Mouse (Mus musculus): Measurements from ENCODE around the gene Cuta. TPM values are rescaled to one million over a fixed set of nuclear protein-coding genes. Genes with fewer than 3 reads are reported as not detected.

Cuta gene
- total RNA-seq, 1 experiment from 2014 or later, result 132 TPM

- peak; percentile 56 for DNase-seq
Observed at GRCm38 (mm10) chr17:26956309-26956708, 16.9 kb upstream of the Cuta start.

DNA sequence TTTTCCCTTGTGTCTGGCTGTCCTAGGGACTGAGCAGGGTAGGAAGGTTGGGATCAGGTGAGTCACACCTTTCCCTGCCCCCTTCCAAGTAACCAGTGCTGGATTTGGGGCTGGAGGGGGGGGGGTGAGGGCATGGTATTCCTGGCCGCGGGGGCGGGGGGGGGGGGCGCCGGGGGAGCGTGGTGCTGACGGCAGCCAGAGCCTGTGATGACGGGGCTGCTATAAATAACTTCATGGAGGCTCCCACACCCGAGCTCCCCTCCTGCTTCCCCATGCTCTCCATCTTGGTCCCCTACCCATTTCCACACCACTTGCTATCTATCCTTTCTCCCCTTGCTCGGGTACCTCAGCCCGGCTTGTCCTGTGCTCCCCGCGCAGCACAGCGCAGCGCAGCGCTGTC is 14.4 kb upstream of the Cuta start:
- no peak for DNase-seq

DNA sequence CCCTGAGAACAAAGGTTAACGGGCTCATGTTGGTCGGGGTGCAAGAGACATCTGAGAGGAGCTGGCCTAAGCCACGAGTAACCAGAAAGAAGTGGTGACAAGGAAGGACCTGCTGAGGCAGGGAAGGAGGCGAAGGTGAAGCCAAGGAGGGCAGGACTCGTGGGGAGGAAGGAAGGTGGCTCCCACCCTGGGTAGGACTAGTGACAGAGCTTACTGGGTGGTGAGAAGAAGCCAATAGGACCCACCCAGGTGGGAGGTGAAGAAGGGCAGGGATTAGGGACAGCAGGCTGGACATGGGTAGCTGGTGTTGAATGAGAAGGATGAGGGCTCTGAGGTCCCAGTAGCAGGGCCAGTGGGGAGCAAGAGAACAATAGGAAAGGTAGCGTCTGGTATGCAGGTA is 13.8 kb upstream of the Cuta start:
- DNase-seq, result no peak

DNA sequence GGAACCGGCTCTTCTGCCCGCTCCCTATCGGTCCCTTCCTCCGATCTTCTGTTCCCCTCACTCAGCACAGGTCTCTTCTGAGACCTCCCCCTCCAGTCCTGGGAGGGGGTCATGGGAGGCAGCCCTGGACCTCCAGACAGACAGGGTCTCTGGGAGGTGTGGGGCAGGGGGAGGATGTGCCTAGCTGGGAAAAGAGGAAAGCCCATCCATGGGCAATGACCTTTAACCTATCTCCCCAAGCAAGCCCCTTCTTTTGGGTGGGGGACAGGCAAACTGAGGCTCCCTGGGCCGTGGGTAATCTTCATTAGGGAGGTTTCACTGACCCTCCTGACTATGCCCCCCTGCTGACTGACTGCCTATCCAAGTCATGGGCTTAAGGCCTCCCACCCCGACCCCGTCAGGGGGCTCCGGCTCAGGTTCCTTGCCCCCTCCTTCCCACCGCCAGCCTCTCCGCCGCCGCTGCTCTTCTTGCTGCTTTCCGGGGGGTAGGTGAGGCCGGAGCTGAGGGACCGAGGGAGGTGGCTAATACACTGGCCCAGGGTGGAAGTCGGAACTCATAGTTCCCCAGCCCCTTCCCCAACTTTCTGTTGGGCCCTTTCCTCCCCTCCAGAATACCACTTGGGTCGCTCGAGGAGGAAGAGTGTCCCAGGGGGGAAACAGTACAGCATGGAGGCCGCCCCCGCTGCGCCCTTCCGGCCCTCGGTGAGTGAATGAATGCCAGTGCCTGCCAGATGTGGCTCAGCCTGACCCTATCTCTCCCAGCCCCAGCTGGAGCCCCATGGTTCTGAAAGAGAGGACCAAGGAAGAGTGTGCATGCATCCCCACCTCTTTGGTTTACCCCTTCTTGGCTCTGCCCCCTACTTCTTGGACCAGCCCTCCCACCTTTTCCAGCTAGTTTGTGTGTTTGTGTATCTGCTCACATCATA is 12.8 kb upstream of the Cuta start:
- DNase-seq, result no peak

- peak; percentile 92 for DNase-seq
Observed at GRCm38 (mm10) chr17:26951406-26951805, 12.0 kb upstream of the Cuta start.

GRCm38 (mm10) chr17:26950560-26951288 is 11.4 kb upstream of the Cuta start:
- DNase-seq, result no peak

DNA sequence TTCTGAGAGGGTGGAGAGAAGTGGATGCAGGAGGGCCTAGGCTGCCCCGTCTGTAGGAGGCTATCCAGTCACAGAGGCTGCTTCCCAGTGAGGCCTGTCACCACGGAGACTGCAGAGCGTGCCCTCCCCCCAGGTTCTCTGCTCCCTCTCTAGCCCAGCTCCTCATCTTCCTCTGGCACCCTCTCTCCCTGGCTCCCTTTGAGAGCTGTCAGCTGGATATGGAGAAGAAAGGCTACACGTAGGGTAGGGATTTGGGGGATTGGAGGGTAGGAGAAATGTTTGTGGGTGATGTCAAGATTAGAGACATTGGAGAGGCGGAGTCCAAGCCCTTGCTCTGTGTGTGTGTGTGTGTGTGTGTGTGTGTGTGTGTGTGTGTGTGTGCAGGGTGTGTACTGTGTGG is 10.5 kb upstream of the Cuta start:
- no peak for DNase-seq

DNA sequence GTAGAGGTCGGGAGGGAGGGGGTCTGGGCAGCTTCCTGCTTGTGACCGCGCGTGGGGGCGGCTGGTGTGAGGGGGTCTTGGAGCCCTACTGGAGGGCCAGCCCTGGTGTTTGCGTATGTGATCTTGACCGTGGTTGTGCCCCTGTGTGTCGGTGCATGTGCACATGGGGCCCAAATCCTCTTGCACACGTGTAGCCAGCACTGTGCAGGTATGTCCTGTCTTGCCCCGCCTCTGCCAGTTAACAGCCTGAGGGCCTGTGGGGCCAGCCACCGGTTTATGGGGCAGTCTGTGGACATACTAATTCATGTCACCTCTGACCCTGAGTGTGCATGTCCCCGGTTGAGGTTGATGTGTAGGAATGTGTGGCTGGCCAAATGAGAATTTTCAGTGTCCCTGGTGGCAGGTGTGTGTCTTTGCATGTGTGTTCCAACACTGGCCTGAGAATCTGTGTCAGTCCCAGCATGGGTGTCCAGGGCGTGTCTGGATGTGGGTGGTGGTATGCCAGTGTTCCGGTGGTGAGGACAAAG is 9.7 kb upstream of the Cuta start:
- DNase-seq, result no peak

GRCm38 (mm10) chr17:26948316-26949050 is 9.1 kb upstream of the Cuta start:
- DNase-seq, result peak; percentile 80

DNA sequence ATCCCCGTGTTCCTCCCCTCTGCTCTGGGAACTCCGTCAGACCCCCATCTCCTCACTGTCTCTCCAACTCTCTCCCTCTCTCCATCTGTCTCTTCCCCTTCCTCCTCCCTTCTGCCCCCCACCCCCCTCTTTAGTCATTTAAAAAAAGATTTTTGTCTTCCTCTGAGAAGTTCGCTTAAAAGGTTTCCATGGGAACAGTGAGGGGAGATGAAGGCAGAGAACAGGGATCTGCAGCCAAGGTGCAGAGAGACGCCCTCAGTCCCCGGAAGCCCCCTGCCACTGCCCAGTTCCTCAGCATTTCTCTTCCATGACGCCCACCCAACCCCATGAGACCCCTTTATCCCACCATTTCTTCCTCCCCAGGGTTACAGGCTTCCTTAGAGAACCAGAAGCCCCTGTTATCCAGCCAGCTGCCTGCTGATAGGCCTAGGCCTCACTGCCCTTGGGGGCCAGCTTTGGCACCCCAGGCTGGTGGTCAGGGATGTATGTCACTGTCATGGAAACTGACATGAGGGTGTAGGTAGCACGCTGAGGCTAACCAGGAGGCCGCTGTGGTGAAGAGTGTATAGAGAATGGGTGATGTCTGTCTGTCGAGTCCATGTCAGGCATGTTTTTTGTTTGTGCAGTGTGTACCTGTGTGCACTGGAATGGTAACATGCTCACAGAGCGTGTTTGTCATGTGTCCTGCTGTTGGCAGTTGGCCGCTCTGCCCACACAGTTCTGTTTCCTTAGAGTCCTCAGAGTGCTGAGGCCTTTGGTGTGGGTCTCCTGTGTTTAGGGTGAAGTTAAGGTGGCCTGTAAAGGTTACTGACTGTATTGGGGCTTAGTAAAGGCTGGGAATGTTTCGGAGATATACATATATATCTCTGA is 8.1 kb upstream of the Cuta start:
- no peak for DNase-seq

DNA sequence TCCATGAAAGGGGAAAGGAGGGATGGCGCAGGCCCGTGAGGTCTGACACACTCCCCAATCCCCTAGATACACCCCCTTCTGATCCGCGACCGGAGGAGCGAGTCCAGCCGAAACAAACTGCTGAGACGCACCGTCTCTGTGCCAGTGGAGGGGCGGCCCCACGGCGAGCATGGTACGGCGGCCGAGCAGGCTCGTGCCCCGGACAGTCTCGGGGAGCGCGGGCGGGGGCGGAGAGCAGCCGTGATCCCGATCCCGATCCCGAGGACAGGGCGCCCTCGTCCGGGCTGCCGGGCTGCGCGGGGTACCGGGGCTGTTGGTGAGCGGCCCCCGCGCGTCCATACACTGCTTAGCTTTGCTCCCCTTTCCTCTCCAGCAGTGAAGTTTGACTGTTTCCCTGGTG is 7.2 kb upstream of the Cuta start:
- DNase-seq, result peak; percentile 94

DNA sequence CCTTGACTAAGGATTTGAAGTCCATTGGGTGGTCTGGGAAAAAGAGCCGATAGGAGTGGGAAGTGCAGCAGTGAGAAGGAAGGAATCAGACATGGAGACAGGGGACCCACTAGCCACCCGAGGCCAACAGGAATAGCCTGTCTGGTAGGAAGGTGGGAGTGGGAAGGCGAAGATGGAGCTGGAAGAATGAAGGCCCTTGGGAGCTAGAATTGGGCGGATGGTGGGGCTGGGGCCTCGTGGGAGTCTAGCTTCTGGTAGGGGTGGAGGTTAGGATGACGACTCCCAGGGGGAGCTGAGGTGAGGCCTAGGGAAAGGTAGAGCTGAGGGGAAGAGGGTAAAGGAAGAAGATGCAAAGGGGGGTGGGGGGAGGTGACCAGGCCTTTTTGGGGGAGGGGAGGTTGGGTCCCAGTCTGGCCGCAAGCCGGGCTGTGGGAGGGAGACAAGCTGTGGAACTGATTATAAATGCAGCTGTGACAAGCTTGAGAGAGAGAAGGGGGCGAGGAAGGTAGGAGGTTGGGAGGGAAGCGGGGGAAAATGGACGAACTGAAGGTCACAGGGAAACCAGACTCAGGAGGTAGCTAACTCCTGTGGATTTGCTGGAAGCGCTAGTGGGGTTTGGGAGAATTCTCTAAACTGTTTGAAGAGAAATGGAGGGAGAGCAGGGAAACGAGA is 6.6 kb upstream of the Cuta start:
- DNase-seq, result no peak

- DNase-seq, result no peak
Observed at GRCm38 (mm10) chr17:26941841-26942570, 2.6 kb upstream of the Cuta start.

GRCm38 (mm10) chr17:26941031-26941789 is 1.8 kb upstream of the Cuta start, which contains the start of gene Syngap1:
TSS of gene Syngap1 (plus strand) at chr17:26941253.
- DNase-seq, result peak; percentile 60

DNA sequence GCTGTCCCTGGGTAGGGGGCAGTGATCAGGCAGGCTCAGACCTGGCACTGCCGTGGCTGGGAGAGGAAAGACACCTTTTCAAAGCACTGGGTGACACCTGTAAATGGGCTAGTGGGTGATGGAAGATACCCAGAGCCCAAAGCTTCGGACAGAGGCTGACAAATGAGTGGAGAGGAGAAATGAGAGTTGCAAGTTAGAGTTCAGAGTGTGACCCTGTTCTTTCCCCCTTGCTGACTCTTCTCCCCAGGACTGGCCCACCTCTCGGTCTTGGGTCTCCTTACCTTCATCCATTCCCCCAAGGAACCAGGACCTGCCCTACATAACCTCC is 568 bp upstream of the Cuta start:
- DNase-seq, result no peak

- DNase-seq, result peak; percentile 48
Observed at GRCm38 (mm10) chr17:26938731-26939130, 638 bp downstream of the Cuta start.

- no peak for DNase-seq
Observed at GRCm38 (mm10) chr17:26937883-26938695, 1.3 kb downstream of the Cuta start.

DNA sequence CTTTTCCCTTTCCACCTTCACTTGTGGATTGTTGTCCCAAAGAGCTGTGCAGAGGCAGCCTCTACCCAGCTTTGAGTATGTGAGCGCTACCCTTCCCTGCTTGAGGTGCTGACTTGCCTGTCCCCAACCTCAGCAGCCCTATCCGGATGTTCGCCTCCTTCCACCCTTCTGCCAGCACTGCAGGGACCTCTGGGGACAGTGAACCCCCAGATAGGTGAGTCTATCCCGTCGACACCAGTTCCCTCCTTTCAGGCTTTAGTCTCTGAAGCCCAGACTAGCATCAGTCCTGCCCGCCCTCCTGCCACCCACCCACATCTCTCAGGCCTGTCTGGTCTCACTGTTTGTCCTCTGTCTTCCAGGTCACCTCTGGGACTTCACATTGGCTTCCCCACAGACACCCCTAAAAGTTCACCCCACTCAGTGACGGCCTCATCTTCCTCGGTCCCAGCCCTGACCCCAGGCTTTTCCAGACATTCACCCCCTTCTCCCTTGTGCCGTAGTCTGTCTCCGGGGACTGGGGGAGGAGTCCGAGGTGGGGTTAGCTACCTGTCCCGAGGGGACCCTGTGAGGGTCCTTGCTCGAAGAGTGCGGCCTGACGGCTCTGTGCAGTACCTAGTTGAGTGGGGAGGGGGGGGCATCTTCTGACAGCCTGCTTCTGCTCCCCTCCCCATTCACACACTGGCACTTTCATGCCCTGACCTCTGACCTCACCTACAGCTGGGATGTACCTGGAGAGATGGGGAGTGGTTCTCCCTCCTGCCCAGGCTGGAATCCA is 2.3 kb downstream of the Cuta start:
- DNase-seq, result no peak

Measured in adrenal gland, postnatal 14 days (tissue).